Mouse (Mus musculus) thymus, adult 2 months (tissue): ENCODE results near the gene March2.

Experiments used
- CTCF ChIP-seq: fragments of 200-500 bp; IDR thresholded peaks from 2 replicates; pipeline ENCODE4 v1.5.1; 2012; ENCODE audit warnings: mild to moderate bottlenecking, control low read depth, low read length, moderate library complexity, borderline replicate concordance; ENCODE audit not compliant: control insufficient read depth, poor library complexity, insufficient read depth; ENCODE audit errors: extremely low read depth
- POLR2A ChIP-seq: fragments of 200-500 bp; IDR thresholded peaks from 2 replicates; pipeline ENCODE4 v1.6.1; 2012; ENCODE audit warnings: mild to moderate bottlenecking, low read length, control low read depth, moderate library complexity; ENCODE audit not compliant: control insufficient read depth, poor library complexity, insufficient read depth; ENCODE audit errors: extremely low read depth

DNA sequence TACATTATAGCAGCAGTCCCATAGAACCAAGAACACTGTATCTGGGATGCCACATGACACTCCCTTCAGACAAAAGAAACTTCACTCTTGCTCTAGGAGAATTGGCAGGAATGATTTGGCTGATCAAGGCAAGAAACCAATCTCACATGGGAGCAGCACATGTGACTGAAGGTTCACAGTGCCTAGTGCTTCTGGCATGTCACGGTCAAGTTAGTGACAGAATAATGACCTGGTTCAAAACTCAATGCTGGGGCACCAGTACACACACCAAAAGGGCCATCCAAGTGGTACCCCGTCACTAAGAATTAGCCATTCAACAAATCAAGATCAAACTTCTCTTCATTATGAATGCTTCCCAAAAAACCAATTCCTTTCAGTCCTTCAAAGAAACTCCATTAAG, 42.4 kb downstream of the March2 start:
- TF ChIP-seq POLR2A: no peak
- no peak for TF ChIP-seq CTCF
